Mouse (Mus musculus) embryonic facial prominence, embryonic 15.5 days (tissue): ENCODE results near the gene Dpf2. TPM values are rescaled to one million over a fixed set of nuclear protein-coding genes. Genes with fewer than 3 reads are reported as not detected.

Experiments used
- polyA plus RNA-seq: library from polyadenylated mRNA; unstranded; fragments of >200 nt; fragmentation: Nextera tagmentation; extraction: Ambion mirVana; gene quantifications from 2 replicates; pipeline ENCODE4 v1.2.1, GENCODE M21; 2015

Gene Dpf2
- polyA plus RNA-seq, 1 experiment from 2014 or later, result 167 TPM

Other genes with a start within 250 kb of the Dpf2 start
- 29.4 and 30.4 TPM in 2 replicates for gene Sipa1, start 249.3 kb downstream of the Dpf2 start, polyA plus RNA-seq
- 27.1 and 30.0 TPM in 2 replicates for gene Map3k11, start 224.3 kb downstream of the Dpf2 start, polyA plus RNA-seq
- 24.6 and 26.6 TPM in 2 replicates for gene Pcnx3, start 224.1 kb downstream of the Dpf2 start, polyA plus RNA-seq
- gene Kcnk7, start 208.6 kb downstream of the Dpf2 start, polyA plus RNA-seq, result 3.8 TPM in 2 replicates
- gene Ehbp1l1, start 186.7 kb downstream of the Dpf2 start, polyA plus RNA-seq, result 32.4 and 35.9 TPM in 2 replicates
- 110 and 111 TPM in 2 replicates for gene Fam89b, start 183.4 kb downstream of the Dpf2 start, polyA plus RNA-seq
- gene Ltbp3, start 172.1 kb downstream of the Dpf2 start, polyA plus RNA-seq, result 52.5 and 53.5 TPM in 2 replicates
- gene Scyl1, start 141.6 kb downstream of the Dpf2 start, polyA plus RNA-seq, result 81.4 and 81.8 TPM in 2 replicates
- 32.5 and 37.4 TPM in 2 replicates for gene Frmd8, start 37.7 kb downstream of the Dpf2 start, polyA plus RNA-seq
- gene Slc25a45, start 35.2 kb downstream of the Dpf2 start, polyA plus RNA-seq, result 5.9 and 7.5 TPM in 2 replicates
- 3.4 and 3.6 TPM in 2 replicates for gene Tigd3, start 18.9 kb downstream of the Dpf2 start, polyA plus RNA-seq
- gene Cdc42ep2, start 11.8 kb upstream of the Dpf2 start, polyA plus RNA-seq, result 11.0 TPM in 2 replicates
- gene Pola2, start 51.2 kb upstream of the Dpf2 start, polyA plus RNA-seq, result 59.6 and 65.4 TPM in 2 replicates
- not detected in 2 replicates for gene Slc22a20, start 73.1 kb upstream of the Dpf2 start, polyA plus RNA-seq
- 22.1 and 22.4 TPM in 2 replicates for gene Capn1, start 102.9 kb upstream of the Dpf2 start, polyA plus RNA-seq
- 34.2 and 39.8 TPM in 2 replicates for gene Syvn1, start 133.6 kb upstream of the Dpf2 start, polyA plus RNA-seq
- gene Mrpl49, start 144.8 kb upstream of the Dpf2 start, polyA plus RNA-seq, result 66.8 and 67.1 TPM in 2 replicates
- gene Fau, start 144.8 kb upstream of the Dpf2 start, polyA plus RNA-seq, result 809 and 853 TPM in 2 replicates
- 37.1 and 41.1 TPM in 2 replicates for gene Znhit2, start 148.2 kb upstream of the Dpf2 start, polyA plus RNA-seq
- 21.7 and 24.6 TPM in 2 replicates for gene Tm7sf2, start 155.4 kb upstream of the Dpf2 start, polyA plus RNA-seq
- 75.9 and 76.4 TPM in 2 replicates for gene Vps51, start 164.2 kb upstream of the Dpf2 start, polyA plus RNA-seq
- gene Tmem262, start 167.0 kb upstream of the Dpf2 start, polyA plus RNA-seq, result not detected in 2 replicates
- gene Gm28374, start 169.2 kb upstream of the Dpf2 start, polyA plus RNA-seq, result 1.9 and 2.1 TPM in 2 replicates
- gene Zfpl1, start 171.9 kb upstream of the Dpf2 start, polyA plus RNA-seq, result 86.9 and 90.9 TPM in 2 replicates
- gene Cdca5, start 172.0 kb upstream of the Dpf2 start, polyA plus RNA-seq, result 27.7 and 29.0 TPM in 2 replicates
- gene AC131692.1, start 181.4 kb upstream of the Dpf2 start, polyA plus RNA-seq, result not detected in 2 replicates
- gene Naaladl1, start 192.8 kb upstream of the Dpf2 start, polyA plus RNA-seq, result 0.25 TPM in 2 replicates
- 48.4 and 48.6 TPM in 2 replicates for gene Sac3d1, start 205.6 kb upstream of the Dpf2 start, polyA plus RNA-seq
- 37.9 and 38.5 TPM in 2 replicates for gene Snx15, start 215.3 kb upstream of the Dpf2 start, polyA plus RNA-seq
- gene Batf2, start 228.0 kb upstream of the Dpf2 start, polyA plus RNA-seq, result 0.19 and 0.39 TPM in 2 replicates
- gene Arl2, start 228.5 kb upstream of the Dpf2 start, polyA plus RNA-seq, result 98.5 and 100 TPM in 2 replicates